Mouse (Mus musculus) kidney, adult 2 months (tissue): ENCODE measurements at regions not wholly inside any gene's neighbourhood (a gene's known extent, or its start where the extent isn't known, plus 50 kb on each side); places are given as distances from the start of the nearest gene placed in this dataset.

Experiments
- CTCF ChIP-seq: fragments of 200-500 bp; conservative IDR thresholded peaks from 2 replicates; pipeline ENCODE4 v1.5.1; 2011; ENCODE audit warnings: low read depth, mild to moderate bottlenecking, control low read depth, low read length, moderate library complexity, mixed read lengths; ENCODE audit not compliant: insufficient read depth, insufficient read length
- POLR2A ChIP-seq: fragments of 200-500 bp; IDR thresholded peaks from one replicate; pipeline ENCODE4 v1.6.1; 2011; ENCODE audit warnings: low read depth, low read length, control low read depth

GRCm38 (mm10) chr3:141008792-141009191 lies 203.4 kb downstream of the Pdha2 start:
- no peak for TF ChIP-seq POLR2A
- TF ChIP-seq CTCF, result no peak
